Mouse (Mus musculus) testis, adult 10 weeks (tissue): ENCODE measurements around the gene Mettl7b. TPM values are rescaled to one million over a fixed set of nuclear protein-coding genes. Genes with fewer than 3 reads are reported as not detected.

Experiments used
- polyA plus RNA-seq: library from polyadenylated mRNA; stranded (reverse); fragments of 350-450 nt; fragmentation: Illumina TruSeq; extraction: RNeasy Lipid Tissue Mini Kit (QIAGEN cat#74804); gene quantifications from one replicate; pipeline ENCODE4 v1.2.3, GENCODE M21; 2014; ENCODE audit warnings: low read depth, low replicate concordance

Gene Mettl7b
- 0.22 TPM for polyA plus RNA-seq

GRCm38 (mm10) chr10:128960590-128961584 lies at the start of gene Mettl7b:
Gene Mettl7b, minus strand, starts transcription at chr10:128960988.

GRCm38 (mm10) chr10:129010288-129010841 lies 49.6 kb upstream of the Mettl7b start, which contains the start of gene Olfr763:
Gene Olfr763, plus strand, starts transcription at chr10:129010791.

GRCm38 (mm10) chr10:128989131-128989530 lies 28.3 kb upstream of the Mettl7b start, which contains the start of gene Olfr9:
Gene Olfr9, plus strand, starts transcription at chr10:128989431.

GRCm38 (mm10) chr10:128933574-128933973 lies 27.2 kb downstream of the Mettl7b start, which contains the start of gene Itga7:
Gene Itga7, plus strand, starts transcription at chr10:128933818.

GRCm38 (mm10) chr10:128923935-128924334 lies 36.9 kb downstream of the Mettl7b start, which contains the start of gene Bloc1s1:
Gene Bloc1s1, minus strand, starts transcription at chr10:128924035.

GRCm38 (mm10) chr10:128922822-128923012 lies 38.1 kb downstream of the Mettl7b start, which contains the start of gene Rdh5:
Gene Rdh5, minus strand, starts transcription at chr10:128922888.

Other genes starting within 250 kb of the Mettl7b start
- 70.4 TPM for gene Dgka, start 216.1 kb downstream of the Mettl7b start, polyA plus RNA-seq
- 2.4 TPM for gene Pym1, start 213.1 kb downstream of the Mettl7b start, polyA plus RNA-seq
- 1.0 TPM for gene Mmp19, start 170.1 kb downstream of the Mettl7b start, polyA plus RNA-seq
- 12.3 TPM for gene Dnajc14, start 156.9 kb downstream of the Mettl7b start, polyA plus RNA-seq
- 2.5 TPM for gene Tmem198b, start 156.6 kb downstream of the Mettl7b start, polyA plus RNA-seq
- 220 TPM for gene Sarnp, start 143.7 kb downstream of the Mettl7b start, polyA plus RNA-seq
- gene Ormdl2, start 139.3 kb downstream of the Mettl7b start, polyA plus RNA-seq: 89.0 TPM
- gene Gdf11, start 69.3 kb downstream of the Mettl7b start, polyA plus RNA-seq: 1.2 TPM
- gene Cd63, start 60.0 kb downstream of the Mettl7b start, polyA plus RNA-seq: 53.4 TPM
- gene Rdh5, start 38.1 kb downstream of the Mettl7b start, polyA plus RNA-seq: 3.0 TPM
- 5.1 TPM for gene Bloc1s1, start 37.0 kb downstream of the Mettl7b start, polyA plus RNA-seq
- 1.0 TPM for gene Itga7, start 27.2 kb downstream of the Mettl7b start, polyA plus RNA-seq
- gene Olfr9, start 28.4 kb upstream of the Mettl7b start, polyA plus RNA-seq: not detected
- gene Olfr763, start 49.8 kb upstream of the Mettl7b start, polyA plus RNA-seq: not detected
- not detected for gene Olfr764-ps1, start 78.9 kb upstream of the Mettl7b start, polyA plus RNA-seq
- not detected for gene Olfr765, start 89.0 kb upstream of the Mettl7b start, polyA plus RNA-seq
- gene Olfr766-ps1, start 108.0 kb upstream of the Mettl7b start, polyA plus RNA-seq: not detected
- not detected for gene Olfr767, start 121.9 kb upstream of the Mettl7b start, polyA plus RNA-seq
- not detected for gene Olfr768, start 138.4 kb upstream of the Mettl7b start, polyA plus RNA-seq
- gene Olfr769, start 156.9 kb upstream of the Mettl7b start, polyA plus RNA-seq: not detected
- not detected for gene Olfr770, start 178.0 kb upstream of the Mettl7b start, polyA plus RNA-seq
- gene Olfr771, start 203.8 kb upstream of the Mettl7b start, polyA plus RNA-seq: not detected
- 0.25 TPM for gene Olfr772, start 216.9 kb upstream of the Mettl7b start, polyA plus RNA-seq
- not detected for gene Olfr773, start 226.4 kb upstream of the Mettl7b start, polyA plus RNA-seq